In the genomic region with DNA sequence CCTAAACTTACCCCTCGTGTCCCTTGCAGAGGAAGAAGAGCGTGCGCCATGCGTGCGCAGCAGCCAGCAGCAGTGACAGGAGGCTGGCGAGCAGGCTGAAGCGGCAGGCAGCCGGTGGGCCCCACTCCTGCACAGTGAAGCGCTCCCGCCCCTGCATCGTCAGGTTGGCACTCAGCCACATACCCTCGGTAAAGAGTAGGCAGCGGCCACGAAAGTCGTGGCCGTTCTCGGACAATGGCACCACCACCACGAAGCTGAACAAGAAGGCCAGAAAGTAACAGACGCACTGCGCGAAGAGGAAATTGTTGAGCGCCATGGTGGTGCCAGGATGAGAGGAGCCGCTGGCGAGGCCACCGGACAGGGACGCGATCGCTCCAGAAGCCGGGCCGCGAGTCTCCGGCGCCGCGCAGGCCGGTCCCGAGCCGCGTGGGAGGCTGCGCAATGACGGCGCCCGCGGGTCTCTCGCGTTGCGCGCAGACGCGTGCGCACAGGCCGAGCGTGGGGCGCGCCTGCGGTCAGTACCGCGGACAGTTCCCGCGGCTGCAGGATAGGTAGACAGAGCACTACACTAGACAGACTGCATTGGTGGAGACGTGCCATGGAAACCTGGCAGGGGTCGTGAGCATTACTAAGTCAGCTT, we compare ENCODE assay signal across 8 mouse cellular contexts. TPM values are rescaled to one million over a fixed set of nuclear protein-coding genes. Genes with fewer than 3 reads are reported as not detected.
A peak's percentile ranks its signal among the peaks of the same experiment; 100 is the strongest.
DNase-seq lines count a peak whose midpoint lies in the region; ATAC-seq and TF ChIP-seq lines count a peak whose summit lies in the region.

No protein-coding gene starts in this region.

- no peaks in the 10 kb centered on the region for H3K4me1 ChIP-seq in G1E (ENCODE audit: insufficient read depth, low read depth, low read length)
- H3K4me1 ChIP-seq in forebrain, embryonic 10.5 days: peaks cover 28% of the 10 kb centered on the region
- peaks cover 35% of the 10 kb centered on the region for H3K4me1 ChIP-seq in hindbrain, postnatal 0 days (ENCODE audit: insufficient read depth, low read length)
- H3K4me1 ChIP-seq in limb, embryonic 13.5 days: peaks cover 8% of the 10 kb centered on the region

- no peak for ATAC-seq in G1E (ENCODE audit: extremely low read depth, insufficient number of reproducible peaks, low FRiP score, poor library complexity, severe bottlenecking)
- peak; percentile 84 for ATAC-seq in hindbrain, postnatal 0 days
- peak; percentile 67 for ATAC-seq in limb, embryonic 13.5 days (ENCODE audit: low FRiP score, low read depth)
- ATAC-seq in activated CD4-positive, CD25-positive, alpha-beta regulatory T cell, adult 4 months: no peak

- H3K4me3 ChIP-seq in G1E (ENCODE audit: low read depth, low read length): no peak overlapping the region
- H3K4me3 ChIP-seq in forebrain, embryonic 10.5 days: peak overlapping the region; percentile 51
- peak overlapping the region; percentile 41 for H3K4me3 ChIP-seq in hindbrain, postnatal 0 days (ENCODE audit: low read length)
- peak overlapping the region; percentile 40 for H3K4me3 ChIP-seq in limb, embryonic 13.5 days

- no peaks in the 10 kb centered on the region for H3K36me3 ChIP-seq in G1E (replicated peaks)
- no peaks in the 10 kb centered on the region for H3K36me3 ChIP-seq in forebrain, embryonic 10.5 days (replicated peaks)
- no peaks in the 10 kb centered on the region for H3K36me3 ChIP-seq in hindbrain, postnatal 0 days (ENCODE audit: insufficient read depth, low read length)
- H3K36me3 ChIP-seq in limb, embryonic 13.5 days: no peaks in the 10 kb centered on the region

- peak; percentile 59 to 67 for DNase-seq in cerebellum, postnatal 10 days
- no peak for DNase-seq in cerebellum, adult 11-12 months
- DNase-seq in G1E (ENCODE audit: low spot score): peak; percentile 25
- DNase-seq in forebrain, embryonic 10.5 days (ENCODE audit: extremely low spot score, low spot score): peak; percentile 35
- DNase-seq in hindbrain, postnatal 0 days (ENCODE audit: low spot score): peak; percentile 85
- DNase-seq in ovary, postnatal 36 days (ENCODE audit: low spot score): peak; percentile 64

- WGBS in forebrain, embryonic 10.5 days: 2% methylated on average over 62 of the region's 62 CpGs
- 1% methylated on average over 62 of the region's 62 CpGs for WGBS in hindbrain, postnatal 0 days
- 3% methylated on average over 62 of the region's 62 CpGs for WGBS in limb, embryonic 13.5 days

- peak overlapping the region; percentile 56 for H3K9ac ChIP-seq in hindbrain, postnatal 0 days (replicated peaks; ENCODE audit: low read length)
- H3K9ac ChIP-seq in limb, embryonic 13.5 days: no peak overlapping the region

- TF ChIP-seq CTCF in G1E (IDR thresholded peaks at IDR 0.05; ENCODE audit: low read depth, low read length): no peak
- no peak for TF ChIP-seq CTCF in hindbrain, postnatal 0 days (IDR thresholded peaks at IDR 0.05; ENCODE audit: low read depth)

- peak overlapping the region; percentile 64 for H3K4me2 ChIP-seq in hindbrain, postnatal 0 days (ENCODE audit: low read depth, low read length)
- peak overlapping the region; percentile 78 for H3K4me2 ChIP-seq in limb, embryonic 13.5 days (replicated peaks)

- no peaks in the 10 kb centered on the region; the same call in 1 of the 2 replicates for H3K27me3 ChIP-seq in G1E (ENCODE audit: insufficient read depth, low read length)
- H3K27me3 ChIP-seq in forebrain, embryonic 10.5 days (ENCODE audit: poor library complexity, severe bottlenecking): peaks cover 59% of the 10 kb centered on the region
- H3K27me3 ChIP-seq in hindbrain, postnatal 0 days (ENCODE audit: insufficient read depth, low read length): no peaks in the 10 kb centered on the region
- peaks cover 56% of the 10 kb centered on the region for H3K27me3 ChIP-seq in limb, embryonic 13.5 days

- H3K9me3 ChIP-seq in G1E (replicated peaks): no peaks in the 10 kb centered on the region
- no peaks in the 10 kb centered on the region for H3K9me3 ChIP-seq in forebrain, embryonic 10.5 days
- H3K9me3 ChIP-seq in hindbrain, postnatal 0 days (ENCODE audit: low read length): no peaks in the 10 kb centered on the region
- no peaks in the 10 kb centered on the region for H3K9me3 ChIP-seq in limb, embryonic 13.5 days

- 0 out of 2 replicates have a peak overlapping the region, but pooled peaks have one; percentile 15 for H3K27ac ChIP-seq in forebrain, embryonic 10.5 days
- H3K27ac ChIP-seq in hindbrain, postnatal 0 days: peak overlapping the region; percentile 84
- H3K27ac ChIP-seq in limb, embryonic 13.5 days: no peak overlapping the region

RNA-seq across cellular contexts. Expression of a gene that starts 5.7 kb away (rescaled TPM):
- total RNA-seq in G1E (2014; fragmentation: Nextera tagmentation) (not detected in 2 replicates), G1E (2017) (0.06 TPM in 1 of 2 replicates, not detected in the other)
- 0.02 TPM in 1 of 2 replicates, not detected in the other for polyA plus RNA-seq in G1E (2012)
- 0.55 and 0.89 TPM in 2 replicates for polyA plus RNA-seq in forebrain, embryonic 10.5 days (2016; fragmentation: Nextera tagmentation; extraction: Ambion mirVana)
- 134 and 141 TPM in 2 replicates for total RNA-seq in hindbrain, postnatal 0 days (2014; rRNA removed)
- 94.1 and 96.2 TPM in 2 replicates for polyA plus RNA-seq in hindbrain, postnatal 0 days (2015; fragmentation: Nextera tagmentation; extraction: Ambion mirVana)
- 0.28 and 0.66 TPM in 2 replicates for polyA plus RNA-seq in limb, embryonic 13.5 days (2015; fragmentation: Nextera tagmentation; extraction: Ambion mirVana)
- not detected for polyA plus RNA-seq in activated CD4-positive, CD25-positive, alpha-beta regulatory T cell, adult 4 months (2017; shearing (Covaris generic))

RNA-seq across cellular contexts. Expression of a gene that starts 21.6 kb away (rescaled TPM):
- not detected in 2 replicates for total RNA-seq in G1E (2014; fragmentation: Nextera tagmentation)
- total RNA-seq in G1E (2017): 0.17 and 0.27 TPM in 2 replicates
- not detected in 2 replicates for polyA plus RNA-seq in G1E (2012)
- polyA plus RNA-seq in forebrain, embryonic 10.5 days (2016; fragmentation: Nextera tagmentation; extraction: Ambion mirVana): not detected in 2 replicates
- total RNA-seq in hindbrain, postnatal 0 days (2014; rRNA removed): not detected in 2 replicates
- polyA plus RNA-seq in hindbrain, postnatal 0 days (2015; fragmentation: Nextera tagmentation; extraction: Ambion mirVana): 0.11 TPM in 1 of 2 replicates, not detected in the other
- polyA plus RNA-seq in limb, embryonic 13.5 days (2015; fragmentation: Nextera tagmentation; extraction: Ambion mirVana): 0.41 and 0.64 TPM in 2 replicates
- polyA plus RNA-seq in activated CD4-positive, CD25-positive, alpha-beta regulatory T cell, adult 4 months (2017; shearing (Covaris generic)): not detected

Comparison
In these comparisons a context has a peak if more than half of its experiments do, and no peak if none do; other contexts are left out.
1. ATAC-seq: peak in hindbrain, postnatal 0 days (single experiment) and limb, embryonic 13.5 days (single experiment); none in G1E (single experiment) and activated CD4-positive, CD25-positive, alpha-beta regulatory T cell, adult 4 months (single experiment).
2. RNA of a gene that starts 5.7 kb away (polyA plus RNA-seq): 94.1 to 96.2 TPM in hindbrain, postnatal 0 days; 0.55 to 0.89 TPM in forebrain, embryonic 10.5 days, 0.28 to 0.66 TPM in limb, embryonic 13.5 days, 0.02 TPM in G1E and not detected in activated CD4-positive, CD25-positive, alpha-beta regulatory T cell, adult 4 months; every median in the first group is over 10 times any median in the second.